Mouse (Mus musculus) limb, embryonic 13.5 days (tissue): Measurements from ENCODE around the gene Wdr46. TPM values are rescaled to one million over a fixed set of nuclear protein-coding genes. Genes with fewer than 3 reads are reported as not detected.

Source experiments
- ATAC-seq: fragments of 200-750 bp; cut with Nextera tagmentation; 2 replicates; pipeline ENCODE4 v1.8.0; 2017; ENCODE audit warnings: low read depth, moderate number of reproducible peaks, moderate TSS enrichment; ENCODE audit not compliant: low FRiP score
- H3K27ac ChIP-seq: fragments of 300-500 bp; sonication (generic); 2 replicates; pipeline ENCODE4 v1.5.1; 2015; ENCODE audit warnings: inconsistent platforms, mild to moderate bottlenecking, moderate library complexity
- H3K27me3 ChIP-seq: fragments of 300-500 bp; sonication (generic); 2 replicates; pipeline ENCODE4 v1.6.1; 2015; ENCODE audit warnings: mild to moderate bottlenecking, inconsistent platforms
- H3K36me3 ChIP-seq: fragments of 300-500 bp; sonication (generic); 2 replicates; pipeline ENCODE4 v1.6.1; 2015; ENCODE audit warnings: inconsistent platforms, mild to moderate bottlenecking, moderate library complexity
- H3K4me1 ChIP-seq: fragments of 300-500 bp; sonication (generic); 2 replicates; pipeline ENCODE4 v1.6.1; 2015; ENCODE audit warnings: inconsistent platforms
- H3K4me2 ChIP-seq: fragments of 300-500 bp; sonication (generic); replicated peaks from 2 replicates; pipeline ENCODE4 v1.6.1; 2015; ENCODE audit warnings: inconsistent platforms, mild to moderate bottlenecking, moderate library complexity
- H3K4me3 ChIP-seq: fragments of 300-500 bp; sonication (generic); 2 replicates; pipeline ENCODE4 v1.5.1; 2015; ENCODE audit warnings: moderate library complexity, mild to moderate bottlenecking, inconsistent platforms
- H3K9ac ChIP-seq: fragments of 300-500 bp; sonication (generic); 2 replicates; pipeline ENCODE4 v1.6.1; 2015; ENCODE audit warnings: mild to moderate bottlenecking, inconsistent platforms
- H3K9me3 ChIP-seq: fragments of 300-500 bp; sonication (generic); 2 replicates; pipeline ENCODE4 v1.6.1; 2016; ENCODE audit warnings: inconsistent platforms
- WGBS: fragments of 180-500 bp; shearing (Covaris S2); methylation state at CpG from one replicate; pipeline ENCODE4 v1.1.7; 2015; 5-methylcytosine and 5-hydroxymethylcytosine counted together
- polyA plus RNA-seq: library from polyadenylated mRNA; unstranded; fragments of >200 nt; fragmentation: Nextera tagmentation; extraction: Ambion mirVana; gene quantifications from 2 replicates; pipeline ENCODE4 v1.2.1, GENCODE M21; 2015

The Wdr46 gene
- polyA plus RNA-seq, 1 experiment from 2014 or later, result 37.0 TPM

DNA sequence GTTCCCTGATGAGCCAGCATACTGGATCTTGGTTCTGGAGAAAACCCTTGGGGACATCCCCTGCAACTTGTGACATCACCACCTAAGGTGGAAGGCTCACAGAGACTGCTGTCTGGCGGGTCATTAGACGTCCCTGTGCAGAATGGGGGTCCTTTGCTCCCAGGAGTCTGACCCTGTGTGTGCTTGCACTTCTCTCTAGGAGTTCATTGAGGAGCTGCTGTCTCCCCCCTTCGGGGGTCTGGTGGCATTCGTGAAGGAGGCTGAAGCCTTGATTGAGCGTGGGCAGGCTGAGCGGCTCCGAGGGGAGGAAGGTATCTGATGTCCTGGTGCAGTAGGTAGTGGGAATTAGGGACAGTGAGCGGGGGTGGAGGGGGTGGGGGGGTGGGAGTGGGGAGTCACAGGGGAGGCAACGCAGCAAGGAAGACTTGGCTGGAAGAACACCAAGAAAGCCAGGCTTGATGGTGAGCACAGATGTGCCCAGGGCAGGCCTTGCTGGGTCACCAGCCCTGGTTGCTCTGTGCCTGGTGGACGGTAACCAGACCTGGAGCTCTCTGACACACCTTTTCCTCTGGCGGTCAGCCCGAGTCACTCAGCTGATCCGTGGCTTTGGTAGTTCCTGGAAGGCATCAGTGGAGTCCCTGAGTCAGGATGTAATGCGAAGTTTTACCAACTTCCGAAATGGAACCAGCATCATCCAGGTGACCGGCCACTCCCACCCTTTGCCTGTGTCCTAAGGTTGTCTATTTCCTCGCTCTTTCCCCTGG is 24.8 kb downstream of the Wdr46 start:
- no peak overlapping the region for H3K27ac ChIP-seq
- no peaks in the 10 kb centered on the region; the same call in 1 of the 2 replicates for H3K9me3 ChIP-seq
- H3K36me3 ChIP-seq, result peaks cover 59% of the 10 kb centered on the region
- no peak for ATAC-seq
- 89% methylated on average over 16 of the region's 17 CpGs for WGBS
- H3K4me1 ChIP-seq, result no peaks in the 10 kb centered on the region
- H3K9ac ChIP-seq, result no peak overlapping the region
- no peaks in the 10 kb centered on the region for H3K27me3 ChIP-seq
- H3K4me2 ChIP-seq, result no peak overlapping the region
- no peak overlapping the region for H3K4me3 ChIP-seq

DNA sequence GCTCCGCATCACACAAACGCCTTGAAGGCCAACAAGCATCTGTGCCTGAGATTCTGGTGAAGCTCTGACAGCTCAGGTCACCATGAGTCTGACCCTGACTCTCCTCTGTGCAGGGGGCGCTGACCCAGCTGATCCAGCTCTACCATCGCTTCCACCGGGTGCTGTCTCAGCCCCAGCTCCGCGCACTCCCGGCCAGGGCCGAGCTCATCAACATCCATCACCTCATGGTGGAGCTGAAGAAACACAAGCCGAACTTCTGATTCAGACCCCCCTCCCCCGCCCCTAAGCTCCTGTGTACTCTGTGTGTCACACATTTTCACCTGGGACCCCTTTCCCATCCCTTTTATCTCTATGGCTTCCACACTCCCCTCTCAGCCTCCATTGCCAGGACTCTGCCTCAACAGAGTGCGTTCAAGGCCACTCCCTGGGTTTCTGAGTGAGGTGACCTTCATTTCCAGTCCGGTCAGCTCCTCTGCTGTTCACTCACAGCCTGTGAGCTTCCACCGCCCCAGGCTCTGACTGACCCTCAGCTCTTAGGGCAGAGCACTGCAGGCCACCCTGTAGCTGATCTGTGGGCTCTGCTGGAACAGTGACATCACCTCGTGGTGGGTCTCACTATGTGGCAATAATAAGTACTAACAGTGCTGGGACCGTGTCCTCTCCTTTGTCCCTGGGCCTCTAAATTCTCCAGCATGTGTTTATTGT is 25.5 kb downstream of the Wdr46 start:
- no peak overlapping the region for H3K27ac ChIP-seq
- H3K4me3 ChIP-seq, result no peak overlapping the region
- no peak overlapping the region for H3K4me2 ChIP-seq
- peaks cover 51% of the 10 kb centered on the region for H3K36me3 ChIP-seq
- H3K9ac ChIP-seq, result no peak overlapping the region
- no peaks in the 10 kb centered on the region for H3K4me1 ChIP-seq
- WGBS, result 87% methylated on average over 16 of the region's 16 CpGs
- H3K27me3 ChIP-seq, result no peaks in the 10 kb centered on the region
- no peak for ATAC-seq
- no peaks in the 10 kb centered on the region; the same call in 1 of the 2 replicates for H3K9me3 ChIP-seq

DNA sequence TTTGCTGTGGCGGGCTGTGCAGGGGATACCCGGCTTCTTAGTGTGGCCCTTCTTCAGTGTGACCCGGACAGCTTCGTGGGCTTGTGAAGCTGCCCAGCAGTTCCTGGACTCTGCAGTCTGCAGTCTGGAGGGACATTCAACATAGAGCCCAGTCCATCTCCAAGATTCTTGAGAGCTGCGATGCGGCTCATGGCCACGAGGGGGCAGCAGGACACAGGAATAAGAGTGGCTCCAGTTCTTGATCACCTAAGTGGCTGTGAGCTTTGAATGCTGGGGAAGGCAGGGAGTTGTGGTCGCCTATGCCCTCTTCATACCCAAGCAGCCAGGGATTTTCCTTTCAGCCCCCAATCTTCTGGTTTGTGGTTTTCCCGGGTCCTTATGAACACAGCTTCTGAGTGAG is 28.0 kb downstream of the Wdr46 start:
- no peak overlapping the region for H3K4me3 ChIP-seq
- no peak overlapping the region for H3K27ac ChIP-seq
- no peaks in the 10 kb centered on the region; the same call in 1 of the 2 replicates for H3K9me3 ChIP-seq
- no peak overlapping the region for H3K9ac ChIP-seq
- peaks cover 26% of the 10 kb centered on the region for H3K36me3 ChIP-seq
- 3% methylated on average over 9 of the region's 9 CpGs for WGBS
- no peak overlapping the region for H3K4me2 ChIP-seq
- 0 out of 2 replicates have a peak, but pooled peaks cover 6% of the 10 kb centered on the region for H3K4me1 ChIP-seq
- peaks cover 8% of the 10 kb centered on the region; the same call in 1 of the 2 replicates for H3K27me3 ChIP-seq
- ATAC-seq, result peak; percentile 41; the same call in 1 of the 2 replicates

GRCm38 (mm10) chr17:33968927-33969326 is 28.5 kb downstream of the Wdr46 start:
- 0 out of 2 replicates have a peak, but pooled peaks cover 6% of the 10 kb centered on the region for H3K4me1 ChIP-seq
- H3K4me2 ChIP-seq, result no peak overlapping the region
- peaks cover 12% of the 10 kb centered on the region; the same call in 1 of the 2 replicates for H3K27me3 ChIP-seq
- WGBS, result 33% methylated on average over 5 of the region's 5 CpGs
- peaks cover 22% of the 10 kb centered on the region for H3K36me3 ChIP-seq
- H3K9me3 ChIP-seq, result no peaks in the 10 kb centered on the region; the same call in 1 of the 2 replicates
- no peak overlapping the region for H3K27ac ChIP-seq
- no peak for ATAC-seq
- H3K4me3 ChIP-seq, result no peak overlapping the region
- no peak overlapping the region for H3K9ac ChIP-seq

DNA sequence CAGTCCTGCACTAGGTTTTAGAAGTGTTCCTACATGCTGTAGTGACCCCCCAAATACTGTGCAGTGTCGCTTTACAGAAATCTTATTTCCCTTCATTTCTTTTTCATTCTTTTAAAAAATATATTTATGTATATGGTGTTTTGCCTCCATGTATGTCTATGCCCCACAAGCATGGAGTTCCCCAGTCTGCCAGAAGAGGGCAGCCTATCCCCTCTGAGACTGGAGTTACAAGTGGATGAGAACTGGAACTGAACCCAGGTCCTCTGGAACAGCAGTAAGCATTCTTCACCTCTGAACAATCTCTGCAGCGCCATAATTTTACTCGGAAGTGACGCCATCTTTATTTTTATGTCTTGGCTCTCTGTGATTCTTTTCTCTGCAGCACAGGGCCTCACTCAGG is 28.9 kb downstream of the Wdr46 start:
- Histone ChIP-seq H3K36me3 (peaks cover 20% of the 10 kb centered on the region), H3K4me3 (no peak overlapping the region), H3K27me3 (peaks cover 16% of the 10 kb centered on the region), H3K9ac (no peak overlapping the region), H3K27ac (no peak overlapping the region), H3K4me1 (0 out of 2 replicates have a peak, but pooled peaks cover 6% of the 10 kb centered on the region), H3K9me3 (no peaks in the 10 kb centered on the region; the same call in 1 of the 2 replicates), H3K4me2 (no peak overlapping the region)
- no peak for ATAC-seq
- 76% methylated on average over 4 of the region's 4 CpGs for WGBS

- 4% methylated on average over 1 of the region's 1 CpGs for WGBS
- no peak overlapping the region for H3K27ac ChIP-seq
- no peak overlapping the region for H3K4me2 ChIP-seq
- ATAC-seq, result peak; percentile 40; the same call in 1 of the 2 replicates
- peaks cover 49% of the 10 kb centered on the region for H3K27me3 ChIP-seq
- no peaks in the 10 kb centered on the region for H3K36me3 ChIP-seq
- no peaks in the 10 kb centered on the region; the same call in 1 of the 2 replicates for H3K9me3 ChIP-seq
- H3K4me1 ChIP-seq, result 0 out of 2 replicates have a peak, but pooled peaks cover 6% of the 10 kb centered on the region
- H3K4me3 ChIP-seq, result no peak overlapping the region
- H3K9ac ChIP-seq, result no peak overlapping the region
Observed at GRCm38 (mm10) chr17:33972691-33973090, 32.2 kb downstream of the Wdr46 start.

DNA sequence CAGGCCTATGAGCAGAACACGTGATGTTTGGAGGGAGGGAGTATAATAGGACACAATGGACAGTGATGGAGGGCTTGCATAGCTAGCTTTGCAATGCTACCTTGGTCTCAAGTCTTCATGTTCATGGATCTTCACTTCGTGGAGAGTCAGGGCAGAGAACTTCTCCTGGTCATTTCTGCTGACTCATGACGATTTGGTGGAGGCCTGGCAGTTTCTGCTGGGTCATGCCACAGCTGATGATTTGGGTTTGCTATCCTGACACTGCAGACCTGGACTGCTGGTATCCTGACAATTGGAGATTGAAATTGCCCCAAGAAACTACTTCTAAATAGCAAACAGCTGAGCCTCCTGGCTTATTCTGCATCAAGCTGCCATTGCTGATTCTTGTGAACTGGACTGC is 33.1 kb downstream of the Wdr46 start:
- no peak overlapping the region for H3K27ac ChIP-seq
- H3K27me3 ChIP-seq, result peaks cover 57% of the 10 kb centered on the region
- ATAC-seq, result no peak
- no peak overlapping the region for H3K4me3 ChIP-seq
- no peak overlapping the region for H3K4me2 ChIP-seq
- H3K4me1 ChIP-seq, result peaks cover 15% of the 10 kb centered on the region; the same call in 1 of the 2 replicates
- H3K9me3 ChIP-seq, result no peaks in the 10 kb centered on the region; the same call in 1 of the 2 replicates
- 55% methylated on average over 3 of the region's 3 CpGs for WGBS
- no peaks in the 10 kb centered on the region for H3K36me3 ChIP-seq
- H3K9ac ChIP-seq, result no peak overlapping the region

- no peak overlapping the region for H3K27ac ChIP-seq
- H3K36me3 ChIP-seq, result no peaks in the 10 kb centered on the region
- ATAC-seq, result no peak
- H3K27me3 ChIP-seq, result peaks cover 78% of the 10 kb centered on the region
- H3K4me3 ChIP-seq, result peak overlapping the region; percentile 37
- H3K4me1 ChIP-seq, result peaks cover 25% of the 10 kb centered on the region
- H3K9ac ChIP-seq, result peak overlapping the region; percentile 39
- H3K9me3 ChIP-seq, result no peaks in the 10 kb centered on the region
- H3K4me2 ChIP-seq, result peak overlapping the region; percentile 62
- 2% methylated on average over 56 of the region's 57 CpGs for WGBS
Observed at GRCm38 (mm10) chr17:33977861-33978557, 37.5 kb downstream of the Wdr46 start.

- H3K4me1 ChIP-seq, result peaks cover 25% of the 10 kb centered on the region
- peaks cover 72% of the 10 kb centered on the region for H3K27me3 ChIP-seq
- peak overlapping the region; percentile 62 for H3K4me2 ChIP-seq
- WGBS, result 0% methylated on average over 17 of the region's 17 CpGs
- H3K9ac ChIP-seq, result peak overlapping the region; percentile 39
- H3K4me3 ChIP-seq, result peak overlapping the region; percentile 37
- H3K9me3 ChIP-seq, result no peaks in the 10 kb centered on the region
- no peak overlapping the region for H3K27ac ChIP-seq
- no peaks in the 10 kb centered on the region for H3K36me3 ChIP-seq
- peak; percentile 39; the same call in 1 of the 2 replicates for ATAC-seq
Observed at GRCm38 (mm10) chr17:33978631-33979031, 38.2 kb downstream of the Wdr46 start.

DNA sequence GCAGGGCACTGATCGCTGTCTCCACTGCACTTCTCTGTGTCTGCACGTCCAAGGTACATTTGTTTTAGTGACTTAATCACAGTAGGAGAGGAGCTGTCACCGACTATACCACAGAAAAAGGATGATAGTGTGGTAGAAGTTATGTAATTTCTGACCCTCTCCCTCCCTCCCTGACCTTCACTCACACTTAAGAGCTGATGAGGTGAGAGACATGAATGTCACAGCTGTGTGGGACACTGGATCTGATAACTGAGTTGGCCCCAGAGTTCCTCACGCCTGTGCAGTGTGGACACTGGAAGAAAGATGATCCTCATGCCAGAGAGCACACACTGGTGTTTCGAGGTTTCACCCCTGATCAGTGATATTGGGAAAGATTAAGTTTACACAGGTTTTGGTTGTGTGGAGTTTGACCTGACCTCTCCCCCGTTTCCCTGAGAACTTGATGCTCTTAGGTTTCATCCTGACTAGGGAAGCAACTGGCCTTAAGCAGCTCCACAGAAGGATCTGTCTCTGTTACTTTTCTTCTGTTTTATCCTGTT is 39.1 kb downstream of the Wdr46 start:
- peaks cover 25% of the 10 kb centered on the region for H3K4me1 ChIP-seq
- H3K4me3 ChIP-seq, result no peak overlapping the region
- H3K9me3 ChIP-seq, result no peaks in the 10 kb centered on the region
- H3K27me3 ChIP-seq, result peaks cover 64% of the 10 kb centered on the region
- H3K27ac ChIP-seq, result no peak overlapping the region
- no peak overlapping the region for H3K9ac ChIP-seq
- H3K36me3 ChIP-seq, result no peaks in the 10 kb centered on the region
- no peak overlapping the region for H3K4me2 ChIP-seq
- ATAC-seq, result no peak
- WGBS, result 75% methylated on average over 6 of the region's 6 CpGs

DNA sequence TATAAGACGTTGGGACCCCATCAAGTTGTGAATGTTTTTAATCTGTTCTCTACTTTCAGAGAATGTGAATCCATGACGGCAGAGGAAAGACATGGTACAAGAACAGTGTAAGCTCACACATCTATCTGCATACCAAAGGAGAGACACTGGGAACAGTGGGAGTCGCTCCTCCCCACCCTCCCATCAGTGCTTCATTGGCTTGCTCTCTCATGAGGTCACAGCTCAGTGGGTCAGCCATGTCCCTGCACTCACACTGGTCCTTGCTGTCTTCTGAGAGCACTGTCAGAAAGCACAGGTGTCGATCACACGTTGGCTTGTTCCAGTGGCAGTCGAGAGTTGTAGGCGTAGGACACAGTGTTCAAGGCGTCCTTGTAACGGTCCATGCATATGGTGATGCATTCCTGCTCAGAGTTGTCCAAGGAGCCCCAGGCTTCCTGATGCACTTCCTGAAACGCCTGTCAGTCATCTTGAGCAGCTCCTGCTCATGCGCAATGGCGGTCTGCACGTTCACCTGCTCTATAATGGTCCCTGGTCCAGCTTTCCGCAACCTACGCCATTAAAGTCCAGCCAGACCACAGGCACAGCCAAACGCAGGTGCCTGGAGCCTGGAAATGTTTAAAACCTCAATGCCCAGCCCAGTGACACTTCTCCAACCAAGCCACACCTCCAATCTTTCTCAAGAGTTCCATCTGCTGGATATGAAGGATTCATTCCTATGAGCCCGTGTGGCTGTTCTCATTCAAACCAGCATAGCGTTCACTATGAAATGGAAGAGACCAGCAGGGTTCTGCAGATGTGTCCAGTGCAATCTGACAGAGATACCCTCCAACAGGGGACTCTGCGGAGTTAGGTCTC is 39.9 kb downstream of the Wdr46 start:
- H3K27ac ChIP-seq, result no peak overlapping the region
- no peak for ATAC-seq

More for the DNA sequence above, 39.9 kb downstream of the Wdr46 start:
- H3K4me1 ChIP-seq, result peaks cover 25% of the 10 kb centered on the region
- H3K36me3 ChIP-seq, result no peaks in the 10 kb centered on the region
- H3K27me3 ChIP-seq, result peaks cover 56% of the 10 kb centered on the region
- peak overlapping the region; percentile 70 for H3K4me2 ChIP-seq
- no peak overlapping the region for H3K9ac ChIP-seq
- no peaks in the 10 kb centered on the region for H3K9me3 ChIP-seq
- 73% methylated on average over 19 of the region's 19 CpGs for WGBS
- peak overlapping the region; percentile 54; the same call in 1 of the 2 replicates for H3K4me3 ChIP-seq
